Mouse (Mus musculus): Measurements from ENCODE around the gene Riiad1.

DNA sequence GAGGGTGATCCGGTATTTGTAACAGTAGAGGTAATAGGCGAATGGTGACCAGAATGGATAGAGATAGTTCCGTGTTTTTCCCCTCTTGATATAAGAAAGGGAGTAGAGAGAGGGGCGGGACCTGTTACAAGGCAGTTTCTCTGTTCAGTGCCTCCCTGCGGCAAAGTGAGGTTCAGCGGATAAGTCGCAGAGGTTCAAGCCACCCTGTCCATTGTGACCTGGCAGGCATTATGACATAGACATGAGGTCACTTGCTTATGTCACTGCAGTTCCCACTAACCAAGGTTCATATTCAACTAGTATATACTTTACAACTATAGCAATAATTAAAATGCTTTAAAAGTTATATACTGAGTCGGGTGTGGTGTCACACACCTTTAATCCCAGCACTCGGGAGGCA, 43.7 kb downstream of the Riiad1 start:
- TF ChIP-seq CTCF (IDR thresholded peaks at IDR 0.05), result no peak
- no peak for TF ChIP-seq POLR2A (IDR thresholded peaks at IDR 0.05; ENCODE audit: insufficient read depth, low read depth, low read length)
- no peak for TF ChIP-seq EP300 (IDR thresholded peaks at IDR 0.05; ENCODE audit: insufficient read depth, low read depth, low read length)
